Mouse (Mus musculus) urinary bladder, postnatal 4 days (tissue): ENCODE results near the gene Cap2.

Experiments used
- DNase-seq, 2 experiments: peaks; one replicate each; pipeline ENCODE4 v3.0.0; 2021 to 2022; ENCODE audit warnings: low spot score in 2 of 2

The Cap2 gene

DNA sequence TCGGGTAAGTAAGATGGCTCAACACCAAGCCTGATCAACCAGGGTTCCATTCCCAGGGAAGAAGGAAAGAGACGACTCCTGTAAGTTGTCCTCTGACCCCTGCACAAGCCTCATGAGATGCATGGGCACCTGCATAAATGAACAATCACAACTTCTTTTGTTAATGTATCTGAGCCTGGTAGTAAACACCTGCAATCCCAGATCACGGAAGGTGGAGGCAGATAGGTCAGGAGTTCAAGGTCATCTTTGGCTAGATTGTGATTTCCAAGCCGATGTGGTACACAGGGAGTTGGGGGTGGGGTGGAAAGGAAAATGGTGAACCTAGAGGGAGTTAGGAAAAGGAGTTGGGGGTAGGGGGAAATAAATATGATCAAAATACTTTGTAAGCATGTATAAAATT lies 131.1 kb downstream of the Cap2 start:
- no peak for DNase-seq

DNA sequence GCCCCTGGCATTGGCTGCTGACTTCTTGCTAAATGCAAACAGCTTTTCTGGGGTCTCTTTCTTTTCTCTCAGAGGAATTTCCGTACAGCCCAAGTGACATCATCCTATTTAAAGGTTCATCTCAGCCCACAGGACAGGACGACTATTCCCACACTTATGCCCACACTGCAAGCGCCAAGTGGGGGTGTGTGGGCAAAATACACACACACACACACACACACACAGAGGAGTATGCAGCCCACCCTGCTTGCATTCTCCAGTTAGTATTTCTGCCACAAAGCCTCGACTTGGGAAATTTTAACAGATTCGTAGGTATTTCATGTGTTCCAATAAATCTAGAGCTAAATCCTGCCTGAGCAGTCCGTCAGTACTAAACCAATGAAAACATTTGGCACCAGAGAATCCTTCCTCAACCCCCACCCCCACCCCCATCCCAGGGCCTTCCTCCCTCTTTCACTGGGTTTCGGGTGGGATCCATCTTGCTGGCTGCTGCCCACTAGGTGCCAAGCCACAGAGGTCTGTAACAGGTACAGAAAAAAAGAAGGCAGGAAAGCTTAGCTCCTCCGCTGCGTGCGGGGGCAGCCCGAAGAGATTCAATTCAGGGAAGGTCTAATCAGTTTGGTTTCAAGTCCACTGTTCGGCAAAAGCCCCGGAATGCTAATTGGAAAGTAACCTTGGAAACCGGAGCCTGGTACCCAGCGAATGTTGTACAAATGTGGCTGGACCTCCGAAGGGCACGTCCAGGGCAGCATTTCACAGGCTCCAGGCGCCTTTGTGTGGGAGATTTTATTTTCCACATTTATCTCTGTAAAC lies 131.9 kb downstream of the Cap2 start:
- no peak for DNase-seq

DNA sequence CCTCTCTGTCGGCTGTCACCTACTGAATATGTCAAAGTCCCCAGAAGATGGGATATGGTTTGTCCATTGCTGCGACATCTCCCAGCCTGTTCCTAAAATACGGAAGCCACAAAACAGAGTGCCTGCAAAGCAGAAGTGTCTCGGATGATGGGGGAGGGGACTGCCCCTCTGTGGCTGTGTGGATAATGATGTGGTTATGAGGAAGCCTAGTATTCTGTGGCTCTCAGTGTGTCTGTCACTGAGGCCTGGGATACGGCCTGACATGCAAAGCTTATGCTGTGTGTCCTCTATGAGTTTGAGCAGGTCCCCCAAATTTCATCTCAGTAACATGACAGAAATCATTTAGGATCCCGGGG lies 132.5 kb downstream of the Cap2 start:
- no peak for DNase-seq

DNA sequence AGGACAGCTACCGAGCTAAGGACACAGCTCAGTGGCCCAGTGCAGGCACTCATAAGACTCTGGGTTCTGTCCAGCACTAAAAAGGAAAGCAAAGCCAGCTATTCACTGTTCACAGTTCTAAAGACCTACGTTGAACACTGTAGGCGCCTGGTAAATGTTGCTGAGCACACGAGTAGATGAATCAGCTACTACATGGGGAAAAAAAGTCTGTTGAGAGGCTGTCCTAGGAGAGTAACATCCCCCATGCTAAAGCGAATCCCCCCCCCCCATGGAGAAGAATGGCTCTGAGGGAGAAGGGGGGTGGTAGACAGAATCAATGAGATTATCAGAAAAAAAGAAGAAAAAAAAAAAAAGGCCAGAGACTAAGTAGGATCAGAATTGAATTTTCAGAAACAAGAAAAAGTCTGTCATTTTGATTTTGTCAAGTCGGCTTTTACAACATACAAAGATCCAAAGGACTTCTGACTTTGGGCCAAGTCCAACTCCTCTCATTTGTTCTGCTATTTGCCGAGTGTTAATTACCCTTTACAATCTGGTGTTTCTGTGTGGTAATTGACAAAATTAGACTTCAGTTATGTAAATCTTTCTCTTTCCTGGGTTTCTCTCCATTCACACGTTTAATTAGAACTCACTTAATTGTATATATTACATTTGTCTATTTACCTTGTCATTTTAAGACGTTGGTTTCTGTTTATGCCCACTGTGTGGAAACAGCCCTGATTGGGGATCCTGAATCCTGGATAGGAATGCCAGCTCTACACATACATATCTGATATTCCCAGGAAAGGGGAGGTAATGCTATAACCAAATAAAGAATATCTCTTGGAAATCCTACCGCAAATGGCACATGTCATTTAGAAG lies 139.2 kb downstream of the Cap2 start:
- DNase-seq = no peak

DNA sequence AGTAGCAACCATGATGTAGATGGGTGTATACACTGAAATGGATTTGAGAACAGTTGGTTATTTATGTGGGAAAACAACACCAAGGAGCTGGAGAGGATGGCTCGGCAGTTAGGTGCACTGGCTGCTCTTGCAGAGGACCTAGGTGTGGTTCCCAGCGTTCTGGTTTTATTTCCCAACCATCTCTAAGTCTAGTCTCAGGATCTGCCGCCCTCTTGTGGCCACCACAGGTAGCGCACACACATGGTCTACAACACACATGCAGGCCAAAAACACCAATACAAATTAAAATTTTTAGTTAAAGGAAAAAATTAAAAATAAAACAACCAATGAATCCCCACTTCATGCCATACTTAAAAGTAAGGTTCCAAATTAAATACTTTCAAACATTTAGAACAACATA lies 140.7 kb downstream of the Cap2 start:
- no peak for DNase-seq

DNA sequence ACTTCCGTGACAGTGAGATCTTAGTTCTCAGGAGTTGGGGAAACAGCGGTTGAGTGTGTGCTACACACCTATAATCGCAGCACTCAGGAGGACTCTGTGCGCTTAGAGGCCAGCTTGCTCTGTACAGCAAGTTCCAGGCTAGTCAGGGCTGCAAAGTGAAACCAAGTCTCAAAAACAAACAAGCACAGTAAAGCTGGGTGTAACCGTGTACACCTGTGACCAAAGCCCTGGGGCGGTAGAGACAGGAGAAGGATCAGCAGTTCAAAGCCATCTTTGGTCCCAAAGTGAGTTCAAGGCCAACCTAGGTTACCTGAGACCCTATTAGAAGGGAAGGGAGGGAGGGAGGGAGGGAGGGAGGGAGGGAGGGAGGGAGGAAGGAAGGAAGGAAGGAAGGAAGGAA lies 142.5 kb downstream of the Cap2 start:
- no peak for DNase-seq

DNA sequence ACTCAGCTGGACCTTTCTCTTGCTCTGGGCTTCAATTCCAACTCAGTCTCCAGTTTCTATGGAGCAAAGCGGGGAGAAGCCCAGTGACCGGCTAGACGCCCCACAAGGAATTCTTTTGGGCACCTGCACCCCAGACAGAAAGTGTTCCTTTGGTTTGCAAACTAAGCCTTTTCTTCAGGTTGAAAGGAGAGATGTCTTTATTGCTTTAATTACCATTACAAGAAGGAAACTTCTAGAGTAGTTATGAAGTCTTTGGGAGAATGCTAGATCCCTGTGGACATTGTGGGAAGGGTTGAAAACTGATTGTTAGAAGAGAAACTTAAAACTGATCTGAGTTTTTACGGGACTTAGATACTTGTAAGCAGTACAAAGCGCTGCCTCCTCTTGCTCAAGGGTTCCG lies 143.8 kb downstream of the Cap2 start:
- DNase-seq = no peak

DNA sequence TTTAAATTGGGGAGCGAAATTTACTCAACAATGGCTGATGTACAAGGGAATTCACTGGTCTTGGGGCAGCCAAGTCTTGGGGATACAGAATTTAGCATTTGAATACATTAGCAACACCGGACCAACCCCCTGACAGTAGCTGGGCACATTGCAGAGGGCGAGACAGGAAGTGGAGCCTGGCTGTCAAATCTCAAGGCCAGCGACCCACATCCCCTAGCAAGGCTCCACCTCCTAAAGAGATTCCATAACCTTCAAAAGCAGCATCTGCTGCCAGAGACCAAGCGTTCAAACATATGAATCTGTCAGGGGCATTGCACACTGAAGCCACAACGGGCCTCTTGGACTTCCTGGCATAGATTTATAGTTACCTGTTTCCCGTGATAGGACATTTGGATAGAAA lies 150.2 kb downstream of the Cap2 start:
- DNase-seq = no peak

DNA sequence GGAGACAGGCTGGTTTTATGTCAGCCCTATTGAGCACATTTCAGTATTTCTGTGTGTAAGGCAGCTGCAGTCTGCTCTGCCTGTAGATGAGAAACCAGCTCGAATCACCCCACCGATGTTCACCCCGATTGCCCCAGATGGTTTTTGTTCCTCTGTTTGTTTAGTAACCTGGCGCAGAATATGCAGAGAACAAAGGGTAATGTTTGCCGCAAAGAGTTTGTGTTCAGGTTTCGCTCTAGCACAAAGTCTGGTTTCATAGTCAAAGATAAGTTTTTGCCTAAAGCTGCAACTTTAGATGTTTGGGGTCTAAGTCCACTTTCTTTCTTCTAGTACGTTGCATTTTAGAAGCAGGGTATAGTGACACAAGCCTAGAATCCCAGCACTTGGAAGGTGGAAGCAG lies 151.0 kb downstream of the Cap2 start:
- no peak for DNase-seq

DNA sequence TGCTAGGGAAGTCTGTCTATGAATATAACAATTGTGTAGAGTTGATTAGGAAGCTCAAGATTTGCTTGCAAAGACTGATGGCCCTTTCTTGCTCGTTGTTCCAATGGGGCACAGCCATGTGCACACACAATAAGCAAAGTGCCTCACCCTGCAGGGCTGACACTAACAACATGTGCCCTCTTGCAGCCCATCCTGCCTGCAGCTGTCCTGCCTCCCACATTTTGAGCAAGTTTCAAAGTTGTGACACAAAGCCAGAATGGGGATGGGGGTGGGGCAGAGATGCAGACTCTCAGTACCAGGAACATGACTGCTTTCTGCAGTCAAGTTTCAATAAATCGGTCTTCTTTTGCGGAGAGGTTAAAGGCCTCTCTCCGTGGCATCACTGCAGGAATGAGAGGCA lies 152.0 kb downstream of the Cap2 start:
- DNase-seq = no peak

DNA sequence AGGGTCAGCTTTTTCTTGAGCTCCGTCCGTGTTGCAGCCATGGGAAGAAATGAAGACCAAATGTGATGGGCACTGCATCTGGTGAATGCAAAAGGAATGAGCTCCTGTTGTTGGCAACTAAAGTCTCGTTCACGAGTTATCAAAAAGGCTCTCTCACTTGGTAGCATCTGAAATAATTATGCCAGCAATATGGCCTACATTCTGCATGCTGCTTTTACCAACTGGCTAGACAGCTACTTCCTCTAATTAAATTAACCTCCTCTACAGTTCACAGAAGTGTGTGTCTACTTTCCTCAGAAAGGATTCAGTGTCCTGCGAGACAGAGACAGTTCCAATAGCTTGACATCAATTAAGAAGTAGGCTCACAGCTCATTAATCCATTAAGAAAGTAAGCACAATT lies 152.9 kb downstream of the Cap2 start:
- no peak for DNase-seq

DNA sequence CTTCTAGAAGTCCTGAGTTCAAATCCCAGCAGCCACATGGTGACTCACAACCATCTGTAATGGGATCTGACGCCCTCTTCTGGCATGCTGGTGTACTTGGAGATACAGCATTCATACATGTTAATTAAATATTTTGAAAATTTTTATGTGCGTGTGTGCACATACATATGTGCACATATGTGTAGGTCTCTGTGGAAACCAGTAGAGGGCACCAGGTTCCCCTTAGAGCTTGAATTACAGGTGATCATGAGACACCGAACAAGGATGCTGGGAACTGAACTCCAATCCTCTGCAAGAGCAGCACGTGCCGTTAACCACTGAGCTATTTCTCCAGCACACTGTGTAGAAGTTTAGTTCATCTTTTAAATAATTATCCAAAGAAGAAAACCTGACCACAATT lies 157.6 kb downstream of the Cap2 start:
- DNase-seq = no peak

DNA sequence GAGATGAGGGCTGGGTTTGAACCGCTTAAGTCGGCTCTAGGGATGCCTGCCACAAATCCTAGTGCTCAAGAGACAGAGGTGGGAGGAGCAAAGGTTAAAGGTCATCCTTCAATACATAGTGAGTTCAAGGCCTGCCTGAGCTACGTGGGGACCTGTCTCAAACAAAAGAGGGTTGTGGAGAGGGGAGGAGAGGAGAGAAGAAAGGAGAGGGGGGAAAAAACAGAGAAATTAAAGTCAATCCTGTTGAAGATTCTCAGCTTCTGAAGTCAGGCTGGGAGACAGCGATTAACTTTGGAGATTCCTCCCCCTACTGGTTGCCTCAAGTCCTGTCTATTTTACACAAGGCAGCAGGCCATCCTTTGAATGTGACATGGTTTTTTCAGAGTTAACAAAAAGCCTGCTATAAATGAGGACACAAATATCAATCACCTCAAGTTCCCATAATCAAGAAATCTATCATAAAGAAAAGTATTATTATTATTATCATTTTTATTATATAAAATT lies 161.9 kb downstream of the Cap2 start:
- no peak for DNase-seq

DNA sequence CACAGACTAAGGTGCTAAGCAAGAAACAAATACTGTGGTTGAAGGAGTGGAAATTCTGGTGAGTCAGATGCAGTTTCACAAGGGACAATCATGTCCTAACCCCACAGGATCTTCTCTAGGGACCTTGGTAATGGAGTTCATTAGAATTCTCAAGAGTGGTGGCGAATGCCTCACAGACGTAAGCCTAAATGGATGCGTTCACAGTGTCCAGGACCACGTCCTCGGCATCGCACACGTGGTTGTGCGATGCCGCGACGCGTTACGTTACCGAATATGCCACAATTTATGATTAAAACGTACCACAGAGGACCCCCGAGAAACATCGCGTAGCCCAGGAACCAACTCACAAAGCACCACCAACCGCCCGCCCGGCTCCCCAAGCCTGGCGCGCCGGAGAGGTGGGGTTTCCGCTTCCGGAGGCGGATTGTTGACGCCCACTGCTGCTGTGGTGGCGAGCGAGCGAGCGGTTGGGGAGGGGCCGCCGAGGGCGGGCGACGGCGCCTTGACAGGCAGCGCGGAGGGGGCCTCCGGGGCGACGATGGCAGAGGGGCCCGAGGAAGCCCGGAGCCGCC lies 167.5 kb downstream of the Cap2 start, which contains the start of gene Fam8a1:
Fam8a1 (plus strand) TSS at position 475 of the 572 bp plus-strand sequence.
- peak; percentile 88 to 90 for DNase-seq

DNA sequence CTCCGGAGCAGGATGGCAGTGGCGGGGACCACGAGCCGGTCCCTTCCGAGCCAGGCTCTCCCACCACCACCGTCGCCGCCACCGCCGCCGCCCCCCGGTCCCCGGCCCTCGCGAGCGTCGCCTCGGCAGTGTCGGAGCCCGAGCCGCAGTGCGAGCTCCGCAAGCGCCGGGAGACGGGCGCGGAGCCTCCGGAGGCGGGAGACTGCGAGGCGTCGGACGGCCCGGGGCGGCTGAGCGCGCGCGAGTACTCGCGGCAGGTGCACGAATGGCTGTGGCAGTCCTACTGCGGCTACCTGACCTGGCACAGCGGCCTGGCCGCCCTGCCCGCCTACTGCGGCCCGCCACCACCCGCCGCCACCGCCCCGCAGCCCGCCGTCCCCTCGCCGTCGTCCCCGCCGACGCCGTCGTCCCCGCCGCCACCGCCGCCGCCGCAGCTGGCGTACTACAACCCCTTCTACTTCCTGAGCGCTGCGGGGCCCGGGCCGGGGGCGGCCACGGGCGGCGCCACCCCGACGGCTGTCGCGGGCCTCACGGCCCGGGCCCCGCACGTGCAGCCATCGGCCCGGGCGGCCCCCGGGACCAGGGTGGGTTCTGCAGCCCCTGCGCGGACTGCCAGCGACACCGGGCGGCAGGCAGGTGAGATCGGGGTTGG lies 168.1 kb downstream of the Cap2 start:
- no peak for DNase-seq

DNA sequence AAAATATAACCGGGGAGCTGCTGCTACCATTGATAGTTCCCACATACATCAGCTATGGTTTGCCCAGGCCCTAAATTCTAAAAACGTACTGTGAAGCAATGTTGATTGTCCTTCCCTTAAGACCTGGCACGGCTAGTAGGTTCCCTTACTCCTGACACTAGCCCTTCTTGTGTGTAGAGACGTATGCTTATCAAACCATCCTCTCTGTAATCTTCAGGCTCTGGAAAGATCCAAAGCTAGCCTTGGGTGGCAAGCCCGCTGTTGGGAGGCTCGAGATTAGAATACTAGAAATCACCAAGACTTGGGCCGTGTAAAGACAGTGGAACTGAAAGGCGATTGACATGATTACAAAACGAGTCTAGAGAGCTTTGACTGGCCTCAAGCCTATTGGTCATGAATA lies 168.9 kb downstream of the Cap2 start:
- no peak for DNase-seq

DNA sequence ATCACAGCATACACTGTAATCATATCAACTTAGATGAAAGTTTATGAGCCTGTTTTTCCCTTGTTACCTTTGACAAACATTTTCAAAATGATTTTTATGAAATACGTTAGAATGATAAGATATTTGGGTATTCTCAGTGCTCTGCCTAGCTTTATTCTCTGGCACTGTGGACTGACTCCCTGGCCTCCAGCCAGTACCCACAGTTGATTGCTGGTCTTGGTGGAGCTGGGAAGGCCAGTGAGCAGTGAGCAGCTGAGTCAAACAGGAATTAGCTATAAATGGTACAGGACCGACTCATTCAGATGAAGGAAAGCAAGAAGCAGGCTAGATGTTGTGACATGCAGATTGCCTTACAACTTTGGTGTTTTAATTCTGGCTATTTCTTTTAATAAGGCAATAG lies 173.0 kb downstream of the Cap2 start:
- DNase-seq = no peak

DNA sequence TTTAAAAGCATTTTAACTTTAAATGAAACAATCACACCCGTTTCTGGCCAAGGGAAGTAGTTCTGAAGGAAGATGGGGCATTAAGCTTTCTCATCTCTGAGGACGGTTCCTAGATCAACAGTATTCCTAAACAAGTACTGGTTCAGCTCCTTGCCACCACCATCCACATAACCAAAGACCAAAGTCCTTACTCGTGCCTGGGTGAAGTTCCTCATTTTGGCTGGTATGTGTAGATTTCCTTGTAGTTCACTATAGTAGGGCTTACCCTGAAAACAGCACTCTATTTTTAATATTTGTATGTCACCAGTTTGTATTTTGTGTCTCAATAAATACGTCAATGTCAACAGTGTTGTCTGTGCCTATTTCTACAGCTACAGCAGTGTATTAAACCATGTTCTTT lies 176.1 kb downstream of the Cap2 start:
- DNase-seq = no peak

DNA sequence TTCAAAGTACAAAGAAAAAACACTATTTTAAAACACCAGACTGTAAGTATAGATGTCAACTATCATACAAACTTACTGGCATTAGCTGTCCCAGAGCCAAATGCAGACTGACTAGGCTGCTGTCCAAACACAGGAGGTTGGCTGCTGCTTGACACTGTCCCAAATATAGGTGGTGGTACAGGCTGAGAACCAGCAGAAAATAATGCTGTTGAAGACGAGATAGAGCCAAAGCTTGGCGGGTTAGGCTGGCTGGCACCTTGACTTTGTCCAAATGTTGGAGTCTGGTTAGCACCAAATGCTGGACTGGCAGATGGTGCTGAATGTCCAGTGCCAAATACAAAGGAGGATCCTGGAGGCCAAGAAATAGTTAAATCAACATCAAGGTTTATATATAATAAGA lies 181.3 kb downstream of the Cap2 start:
- no peak for DNase-seq

DNA sequence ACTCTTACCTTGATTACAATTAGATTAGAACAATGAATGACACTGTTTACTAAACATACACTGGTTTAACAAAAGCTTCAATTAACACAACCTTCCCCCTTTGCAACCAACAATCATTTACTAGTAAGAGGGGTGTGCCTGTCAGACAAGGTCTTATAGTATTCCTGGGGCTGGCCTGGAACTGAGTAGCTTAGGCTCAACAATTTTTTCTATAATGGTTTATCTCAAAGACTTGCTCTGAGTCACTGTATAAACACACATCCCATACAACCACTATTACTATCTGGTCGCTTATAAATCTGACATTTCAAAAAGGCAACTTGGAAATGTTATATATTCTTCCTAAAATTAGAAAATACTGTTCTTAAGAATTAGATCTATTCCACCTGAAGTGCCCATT lies 181.7 kb downstream of the Cap2 start:
- no peak for DNase-seq

DNA sequence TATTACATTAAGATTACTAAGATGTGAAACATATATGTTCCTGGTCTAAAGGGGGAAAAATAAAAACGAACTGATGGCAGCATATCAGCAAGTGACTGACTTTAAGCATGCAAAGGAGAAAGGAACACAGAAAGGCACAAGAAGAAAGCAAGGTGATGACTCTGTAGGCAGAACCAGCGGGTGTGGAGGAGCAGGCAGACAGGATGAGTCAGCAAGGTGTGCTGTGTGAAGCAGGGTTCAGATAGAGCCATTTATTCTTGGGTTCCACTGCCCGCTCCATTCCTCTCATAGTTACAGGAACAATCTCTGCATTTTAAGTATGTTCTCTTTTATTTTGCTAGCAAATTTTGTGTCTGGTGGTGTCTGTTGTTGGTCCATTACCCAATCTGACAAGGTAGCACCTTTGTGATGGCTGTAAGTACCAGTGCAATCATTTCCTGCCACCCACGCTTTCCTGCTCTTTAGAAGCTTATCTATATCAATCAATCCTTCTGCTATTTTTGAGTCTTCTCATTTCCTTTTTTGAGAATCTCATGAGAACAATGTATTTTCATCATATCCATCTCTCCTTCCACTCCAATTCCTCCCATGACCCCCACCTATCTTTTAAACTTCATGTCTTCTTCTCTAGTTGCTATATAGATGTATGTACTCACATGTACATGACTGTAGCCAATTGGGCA lies 189.1 kb downstream of the Cap2 start:
- DNase-seq = no peak
